Mouse (Mus musculus): ENCODE results near the gene Ldb1. TPM values are rescaled to one million over a fixed set of nuclear protein-coding genes. Genes with fewer than 3 reads are reported as not detected.

Ldb1 gene
- total RNA-seq, 2 experiments from 2014 or later: 53.0 to 59.4 TPM

GRCm38 (mm10) chr19:45988238-45988637, 56.8 kb downstream of the Ldb1 start:
- no peak for DNase-seq (ENCODE audit: low spot score in 2 of 2)

GRCm38 (mm10) chr19:45984379-45984778, 60.6 kb downstream of the Ldb1 start:
- no peak for DNase-seq (ENCODE audit: low spot score in 2 of 2)

Other genes with a start within 250 kb of the Ldb1 start
- under 1 TPM in 1 of 2 experiments, not detected in 1; 0.13 TPM for gene Kcnip2, start 229.2 kb downstream of the Ldb1 start, total RNA-seq (2021)
- gene Armh3, start 46.7 kb downstream of the Ldb1 start, total RNA-seq (2021): 10 to 100 TPM; 12.0 to 12.3 TPM
- 10 to 100 TPM in 1 of 2 experiments, 1 to 10 TPM in 1; 9.8 to 15.1 TPM for gene Hps6, start 41.7 kb downstream of the Ldb1 start, total RNA-seq (2021)
- 10 to 100 TPM; 39.8 to 40.9 TPM for gene Pprc1, start 328 bp downstream of the Ldb1 start, total RNA-seq (2021)
- gene Nolc1, start 30.6 kb upstream of the Ldb1 start, total RNA-seq (2021): 10 to 100 TPM; 52.2 to 61.8 TPM
- 10 to 100 TPM; 84.8 to 94.1 TPM for gene Elovl3, start 86.7 kb upstream of the Ldb1 start, total RNA-seq (2021)
- not detected for gene Pitx3, start 103.1 kb upstream of the Ldb1 start, total RNA-seq (2021)
- 10 to 100 TPM; 67.8 to 82.5 TPM for gene Gbf1, start 107.3 kb upstream of the Ldb1 start, total RNA-seq (2021)